Mouse (Mus musculus): ENCODE measurements around the gene Maz. TPM values are rescaled to one million over a fixed set of nuclear protein-coding genes. Genes with fewer than 3 reads are reported as not detected.

Maz gene
- polyA plus RNA-seq, 1 experiment from 2014 or later = 21.3 TPM

DNA sequence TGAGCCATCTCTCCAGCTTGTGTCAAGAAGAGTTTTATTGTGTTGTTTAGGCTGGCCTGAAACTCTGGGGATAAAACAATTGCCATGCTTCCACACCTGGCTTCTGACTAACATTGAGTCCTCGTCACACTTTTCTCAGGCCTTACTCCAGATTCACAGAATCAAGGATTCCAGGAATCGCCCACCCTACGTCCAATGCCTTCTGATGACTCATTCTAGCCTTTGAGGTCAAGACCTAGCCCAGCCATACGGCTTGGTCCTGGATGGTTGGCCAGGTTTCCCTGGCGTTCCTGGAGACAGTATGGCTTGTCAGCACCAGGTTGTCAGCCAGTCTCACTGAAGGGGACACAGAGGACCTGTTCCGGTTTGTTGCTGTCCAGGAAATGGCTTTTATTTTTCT lies 14.5 kb downstream of the Maz start:
- Histone ChIP-seq H3K4me3 (ENCODE audit: low read depth, low read length) (no peak overlapping the region), H3K27me3 (ENCODE audit: control insufficient read depth, insufficient read depth, low read length) (no peaks in the 10 kb centered on the region), H3K36me3 (ENCODE audit: control insufficient read depth, insufficient read depth, low read length) (no peaks in the 10 kb centered on the region), H3K9me3 (ENCODE audit: control insufficient read depth, low read length) (no peaks in the 10 kb centered on the region), H3K27ac (replicated peaks) (no peak overlapping the region), H3K4me1 (replicated peaks; ENCODE audit: control insufficient read depth, insufficient read depth) (0 out of 2 replicates have a peak, but pooled peaks cover 10% of the 10 kb centered on the region), H3K9ac (ENCODE audit: low read length) (no peak overlapping the region), H3K4me2 (replicated peaks; ENCODE audit: low read depth) (no peak overlapping the region)
- DNase-seq (ENCODE audit: low spot score) (no peak), ATAC-seq (ENCODE audit: low FRiP score, low TSS enrichment) (no peak)
- TF ChIP-seq CTCF (IDR thresholded peaks at IDR 0.05; ENCODE audit: low read depth) (no peak), EP300 (optimal IDR thresholded peaks at IDR 0.05) (no peak)
- 69% methylated on average over 6 of the region's 6 CpGs for WGBS

DNA sequence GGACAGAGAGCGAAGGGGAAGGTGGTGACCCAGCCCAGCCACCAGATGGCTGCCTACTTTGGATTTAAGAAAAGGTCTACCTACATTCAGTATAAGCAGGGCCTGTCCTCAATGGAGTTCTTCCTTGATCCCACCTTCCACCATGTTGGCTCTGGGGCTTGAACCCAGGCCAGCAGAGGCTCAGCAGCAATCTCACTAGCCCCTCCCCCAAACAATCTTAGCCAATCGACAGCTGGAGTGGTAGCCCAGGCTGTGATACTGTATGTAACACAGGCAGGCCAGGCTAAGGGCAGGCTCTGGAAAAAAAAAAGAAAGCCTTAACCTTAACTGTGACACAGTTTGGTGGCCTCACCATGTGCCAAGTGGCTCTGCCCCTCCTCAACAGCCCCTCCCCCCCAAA lies 15.1 kb downstream of the Maz start:
- H3K4me2 ChIP-seq (replicated peaks; ENCODE audit: low read depth) = no peak overlapping the region
- ATAC-seq (ENCODE audit: low FRiP score, low TSS enrichment) (no peak), DNase-seq (ENCODE audit: low spot score) (no peak)
- WGBS = 66% methylated on average over 2 of the region's 2 CpGs
- TF ChIP-seq EP300 (optimal IDR thresholded peaks at IDR 0.05) (no peak), CTCF (IDR thresholded peaks at IDR 0.05; ENCODE audit: low read depth) (no peak)
- H3K27ac ChIP-seq (replicated peaks) = no peak overlapping the region; the same call in 1 of the 2 replicates
- no peaks in the 10 kb centered on the region for H3K9me3 ChIP-seq (ENCODE audit: control insufficient read depth, low read length)
- H3K27me3 ChIP-seq (ENCODE audit: control insufficient read depth, insufficient read depth, low read length) = no peaks in the 10 kb centered on the region
- no peak overlapping the region for H3K9ac ChIP-seq (ENCODE audit: low read length)
- no peak overlapping the region for H3K4me3 ChIP-seq (ENCODE audit: low read depth, low read length)
- no peaks in the 10 kb centered on the region for H3K36me3 ChIP-seq (ENCODE audit: control insufficient read depth, insufficient read depth, low read length)
- H3K4me1 ChIP-seq (replicated peaks; ENCODE audit: control insufficient read depth, insufficient read depth) = 0 out of 2 replicates have a peak, but pooled peaks cover 10% of the 10 kb centered on the region

DNA sequence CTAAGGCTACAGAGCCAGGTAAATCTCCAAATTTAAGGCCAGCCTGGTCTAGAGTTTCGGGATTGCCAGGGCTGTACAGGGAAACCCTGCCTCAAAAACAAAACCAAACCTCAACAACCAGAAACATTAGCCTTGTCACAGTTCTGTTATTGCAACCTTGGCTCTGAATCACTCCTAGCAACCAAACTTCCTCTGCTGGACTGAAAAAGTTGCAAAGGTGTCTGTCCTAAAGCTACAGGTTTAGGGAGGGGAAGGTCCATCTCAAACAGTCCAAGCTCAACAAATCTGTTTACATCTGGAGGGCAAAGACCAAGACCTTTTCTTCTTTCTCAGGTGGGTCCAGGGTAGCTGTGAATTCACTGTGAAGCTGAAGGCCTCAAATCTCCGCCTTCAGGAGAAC lies 15.8 kb downstream of the Maz start:
- H3K27me3 ChIP-seq (ENCODE audit: control insufficient read depth, insufficient read depth, low read length) = no peaks in the 10 kb centered on the region
- no peak overlapping the region for H3K9ac ChIP-seq (ENCODE audit: low read length)
- WGBS = 88% methylated on average over 2 of the region's 2 CpGs
- no peaks in the 10 kb centered on the region for H3K36me3 ChIP-seq (ENCODE audit: control insufficient read depth, insufficient read depth, low read length)
- no peak overlapping the region; the same call in 1 of the 2 replicates for H3K27ac ChIP-seq (replicated peaks)
- ATAC-seq (ENCODE audit: low FRiP score, low TSS enrichment) (no peak), DNase-seq (ENCODE audit: low spot score) (no peak)
- TF ChIP-seq EP300 (optimal IDR thresholded peaks at IDR 0.05) = no peak
- no peak for TF ChIP-seq CTCF (IDR thresholded peaks at IDR 0.05; ENCODE audit: low read depth)
- H3K4me2 ChIP-seq (replicated peaks; ENCODE audit: low read depth) = no peak overlapping the region
- H3K4me1 ChIP-seq (replicated peaks; ENCODE audit: control insufficient read depth, insufficient read depth) = 0 out of 2 replicates have a peak, but pooled peaks cover 10% of the 10 kb centered on the region
- H3K9me3 ChIP-seq (ENCODE audit: control insufficient read depth, low read length) = no peaks in the 10 kb centered on the region
- no peak overlapping the region for H3K4me3 ChIP-seq (ENCODE audit: low read depth, low read length)

DNA sequence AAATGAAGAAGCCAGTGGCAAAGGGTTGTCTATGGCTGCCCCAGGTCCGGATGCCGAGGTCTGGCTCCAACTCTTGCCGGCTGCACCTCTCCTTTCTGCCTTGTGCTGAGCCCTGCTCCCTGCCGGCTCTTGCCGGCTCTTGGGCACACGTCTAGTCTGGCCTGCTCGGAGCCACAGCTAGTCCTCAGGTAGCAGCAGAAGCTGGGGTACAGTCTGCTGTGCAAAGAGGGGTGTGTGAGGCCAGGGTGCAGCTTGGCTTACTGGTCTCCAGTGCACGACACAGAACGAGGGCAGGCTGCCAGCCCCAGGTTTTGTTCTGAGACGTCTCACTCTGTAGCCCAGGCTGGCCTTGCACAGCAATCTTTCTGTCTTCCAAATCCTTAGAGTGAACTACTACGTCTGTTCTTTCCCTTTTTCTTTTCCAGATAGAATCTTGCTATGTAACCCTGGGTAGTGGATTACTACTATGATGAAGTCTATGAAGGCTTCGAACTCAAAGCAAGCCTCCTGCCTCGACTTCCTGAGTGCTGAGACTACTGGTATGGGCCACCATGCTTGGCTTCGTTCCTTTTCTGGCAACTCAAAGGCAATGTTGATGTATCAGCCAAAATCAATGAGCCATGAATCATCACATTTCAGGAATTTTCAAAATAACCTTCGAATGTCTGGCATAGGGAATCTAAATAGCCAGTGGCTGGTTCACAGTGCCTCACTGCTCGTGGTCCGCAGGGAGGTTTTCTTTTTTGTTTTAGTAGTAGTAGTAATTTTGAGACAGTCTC lies 17.3 kb downstream of the Maz start:
- Histone ChIP-seq H3K4me3 (ENCODE audit: low read depth, low read length) (no peak overlapping the region), H3K9ac (ENCODE audit: low read length) (peak overlapping the region; percentile 19; the same call in 1 of the 2 replicates), H3K4me1 (replicated peaks; ENCODE audit: control insufficient read depth, insufficient read depth) (0 out of 2 replicates have a peak, but pooled peaks cover 10% of the 10 kb centered on the region), H3K36me3 (ENCODE audit: control insufficient read depth, insufficient read depth, low read length) (no peaks in the 10 kb centered on the region), H3K4me2 (replicated peaks; ENCODE audit: low read depth) (no peak overlapping the region), H3K9me3 (ENCODE audit: control insufficient read depth, low read length) (no peaks in the 10 kb centered on the region), H3K27me3 (ENCODE audit: control insufficient read depth, insufficient read depth, low read length) (no peaks in the 10 kb centered on the region), H3K27ac (replicated peaks) (peak overlapping the region; percentile 92)
- DNase-seq (ENCODE audit: low spot score) = no peak
- TF ChIP-seq CTCF (IDR thresholded peaks at IDR 0.05; ENCODE audit: low read depth) (no peak), EP300 (optimal IDR thresholded peaks at IDR 0.05) (no peak)
- WGBS = 74% methylated on average over 17 of the region's 17 CpGs
- ATAC-seq (ENCODE audit: low FRiP score, low TSS enrichment) = peak; percentile 13; the same call in 1 of the 2 replicates

DNA sequence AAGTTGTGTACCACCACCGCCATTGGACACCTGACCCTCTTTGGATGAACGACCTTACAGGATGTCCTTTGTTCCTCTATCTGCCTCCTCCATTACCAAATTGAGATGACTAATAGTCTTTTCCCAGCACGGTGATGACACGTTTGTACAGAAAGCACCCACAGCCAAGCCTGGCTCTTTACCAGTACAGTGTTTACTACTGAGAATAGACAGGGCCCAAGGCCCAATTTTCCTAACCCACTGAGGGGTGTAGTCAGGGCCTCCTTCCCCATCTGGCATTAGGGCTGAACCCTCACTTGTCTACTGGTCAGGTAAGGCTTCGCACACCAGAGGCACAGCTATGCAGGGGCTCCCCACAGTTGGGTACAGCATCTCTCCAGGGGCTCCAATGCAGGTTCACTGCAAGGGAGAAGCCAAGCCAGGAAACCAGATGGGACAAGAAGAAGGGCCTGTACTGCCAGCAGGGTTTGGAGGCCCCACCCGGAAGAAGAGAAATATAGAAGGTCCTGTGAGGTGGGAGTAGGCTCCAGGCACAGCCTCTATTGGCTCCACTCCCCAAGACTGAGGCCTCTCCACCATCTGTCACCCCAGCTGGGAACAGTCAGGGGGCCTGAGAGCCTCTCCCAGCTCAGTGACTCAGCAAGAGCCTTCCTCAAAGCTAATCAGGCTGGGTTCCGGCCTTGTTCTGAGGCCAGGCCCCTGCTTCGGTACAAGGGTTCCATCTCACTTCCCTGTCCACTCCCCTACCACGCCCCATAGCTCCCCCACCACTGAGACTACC lies 18.4 kb downstream of the Maz start:
- Histone ChIP-seq H3K4me3 (ENCODE audit: low read depth, low read length) (no peak overlapping the region), H3K36me3 (ENCODE audit: control insufficient read depth, insufficient read depth, low read length) (no peaks in the 10 kb centered on the region), H3K27me3 (ENCODE audit: control insufficient read depth, insufficient read depth, low read length) (no peaks in the 10 kb centered on the region), H3K27ac (replicated peaks) (peak overlapping the region; percentile 92), H3K4me1 (replicated peaks; ENCODE audit: control insufficient read depth, insufficient read depth) (0 out of 2 replicates have a peak, but pooled peaks cover 10% of the 10 kb centered on the region), H3K4me2 (replicated peaks; ENCODE audit: low read depth) (peak overlapping the region; percentile 2; the same call in 1 of the 2 replicates), H3K9me3 (ENCODE audit: control insufficient read depth, low read length) (no peaks in the 10 kb centered on the region), H3K9ac (ENCODE audit: low read length) (peak overlapping the region; percentile 19)
- peak; percentile 94 for ATAC-seq (ENCODE audit: low FRiP score, low TSS enrichment)
- TF ChIP-seq EP300 (optimal IDR thresholded peaks at IDR 0.05) = peak; percentile 50
- no peak for TF ChIP-seq CTCF (IDR thresholded peaks at IDR 0.05; ENCODE audit: low read depth)
- WGBS = 22% methylated on average over 9 of the region's 9 CpGs
- peak; percentile 86 for DNase-seq (ENCODE audit: low spot score)

Data from stomach, postnatal 0 days (tissue).